27 mouse cellular contexts compared by ENCODE assay signal in the genomic region with DNA sequence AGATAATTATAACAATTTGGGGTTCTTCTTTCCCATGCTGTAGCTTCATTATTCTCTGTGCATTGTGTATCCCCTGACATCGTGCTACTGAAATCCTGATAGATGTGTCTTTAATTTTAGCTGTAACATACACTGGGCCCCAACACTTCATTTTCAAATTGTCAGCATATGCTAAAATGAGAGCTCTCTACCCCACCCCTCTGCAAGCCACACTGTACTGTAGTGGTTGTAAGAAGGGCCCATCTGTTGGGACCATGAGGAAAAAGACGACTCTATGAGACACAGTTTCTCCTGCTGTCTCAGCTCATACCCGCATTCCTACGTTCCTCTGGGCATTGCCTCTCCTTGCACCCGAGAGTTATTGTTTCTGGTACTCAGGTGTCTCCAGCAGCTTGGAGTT.
DNase-seq lines count a peak whose midpoint lies in the region; ATAC-seq and TF ChIP-seq lines count a peak whose summit lies in the region.
"Had no signal": no experiment of that assay in that cellular context is flagged by ENCODE, and none has a peak within 500 bp of the region (broad histone marks: within the 10 kb centered on the region; RNA-seq: fewer than 3 reads in every experiment).

No protein-coding gene starts in this region.

- WGBS in forebrain, embryonic 15.5 days = 64% methylated on average over 5 of the region's 5 CpGs
- WGBS in forebrain, embryonic 10.5 days = 91% methylated on average over 5 of the region's 5 CpGs
- 70% methylated on average over 5 of the region's 5 CpGs for WGBS in midbrain, embryonic 16.5 days
- 85% methylated on average over 5 of the region's 5 CpGs for WGBS in midbrain, embryonic 11.5 days
- 51% methylated on average over 5 of the region's 5 CpGs for WGBS in forebrain, postnatal 0 days

- no peak overlapping the region for H3K4me2 ChIP-seq in forebrain, embryonic 15.5 days (replicated peaks)
- no peak overlapping the region for H3K4me2 ChIP-seq in midbrain, embryonic 16.5 days (ENCODE audit: low read length)
- no peak overlapping the region for H3K4me2 ChIP-seq in midbrain, embryonic 11.5 days
- H3K4me2 ChIP-seq in forebrain, postnatal 0 days (ENCODE audit: low read depth) = no peak overlapping the region
- H3K4me2 ChIP-seq: embryonic facial prominence, embryonic 13.5 days; heart, embryonic 11.5 days; hindbrain, embryonic 12.5 days had no signal

- no peak for TF ChIP-seq CTCF in brain, embryonic 14.5 days (IDR thresholded peaks at IDR 0.05; ENCODE audit: borderline replicate concordance, extremely low read depth, insufficient read depth, insufficient read length)
- no peak for TF ChIP-seq CTCF in forebrain, postnatal 0 days (IDR thresholded peaks at IDR 0.05; ENCODE audit: low read depth)

- H3K27ac ChIP-seq in forebrain, embryonic 15.5 days (replicated peaks) = peak overlapping the region; percentile 38; the same call in 1 of the 2 replicates
- H3K27ac ChIP-seq in forebrain, embryonic 10.5 days = no peak overlapping the region
- no peak overlapping the region for H3K27ac ChIP-seq in midbrain, embryonic 16.5 days (ENCODE audit: low read length)
- no peak overlapping the region for H3K27ac ChIP-seq in midbrain, embryonic 11.5 days (ENCODE audit: low read depth, low read length)
- H3K27ac ChIP-seq in forebrain, postnatal 0 days (ENCODE audit: low read depth, low read length) = no peak overlapping the region; the same call in 1 of the 2 replicates
- H3K27ac ChIP-seq: embryonic facial prominence, embryonic 10.5 days; embryonic facial prominence, embryonic 13.5 days; gastrocnemius, adult 2 months; hindbrain, embryonic 12.5 days had no signal

- no peak overlapping the region for H3K4me3 ChIP-seq in forebrain, embryonic 15.5 days
- no peak overlapping the region for H3K4me3 ChIP-seq in forebrain, embryonic 10.5 days
- no peak overlapping the region for H3K4me3 ChIP-seq in midbrain, embryonic 16.5 days (ENCODE audit: low read depth, low read length)
- H3K4me3 ChIP-seq in midbrain, embryonic 11.5 days (ENCODE audit: low read depth, low read length) = no peak overlapping the region
- H3K4me3 ChIP-seq in forebrain, postnatal 0 days (ENCODE audit: low read depth, low read length) = no peak overlapping the region
- H3K4me3 ChIP-seq: embryonic facial prominence, embryonic 10.5 days; embryonic facial prominence, embryonic 13.5 days; erythroblast, embryonic 14.5 days; gastrocnemius, adult 2 months; hindbrain, embryonic 12.5 days had no signal

- no peaks in the 10 kb centered on the region for H3K36me3 ChIP-seq in forebrain, embryonic 15.5 days
- H3K36me3 ChIP-seq in forebrain, embryonic 10.5 days (replicated peaks) = no peaks in the 10 kb centered on the region
- H3K36me3 ChIP-seq in midbrain, embryonic 16.5 days (ENCODE audit: control insufficient read depth, insufficient read depth, low read length) = no peaks in the 10 kb centered on the region
- no peaks in the 10 kb centered on the region for H3K36me3 ChIP-seq in midbrain, embryonic 11.5 days (ENCODE audit: control insufficient read depth, insufficient read depth, low read length)
- H3K36me3 ChIP-seq in forebrain, postnatal 0 days (ENCODE audit: insufficient read depth) = no peaks in the 10 kb centered on the region
- H3K36me3 ChIP-seq: embryonic facial prominence, embryonic 10.5 days; embryonic facial prominence, embryonic 13.5 days; hindbrain, embryonic 12.5 days had no signal

- H3K4me1 ChIP-seq in forebrain, embryonic 15.5 days = peaks cover 29% of the 10 kb centered on the region
- peaks cover 35% of the 10 kb centered on the region for H3K4me1 ChIP-seq in forebrain, embryonic 10.5 days
- H3K4me1 ChIP-seq in midbrain, embryonic 16.5 days (ENCODE audit: control insufficient read depth, insufficient read depth, low read length) = peaks cover 30% of the 10 kb centered on the region
- peaks cover 12% of the 10 kb centered on the region for H3K4me1 ChIP-seq in midbrain, embryonic 11.5 days (ENCODE audit: control insufficient read depth, insufficient read depth, low read length)
- peaks cover 20% of the 10 kb centered on the region for H3K4me1 ChIP-seq in forebrain, postnatal 0 days (ENCODE audit: insufficient read depth)

- no peaks in the 10 kb centered on the region for H3K9me3 ChIP-seq in forebrain, embryonic 15.5 days
- no peaks in the 10 kb centered on the region for H3K9me3 ChIP-seq in forebrain, embryonic 10.5 days
- no peaks in the 10 kb centered on the region for H3K9me3 ChIP-seq in midbrain, embryonic 16.5 days (replicated peaks; ENCODE audit: control insufficient read depth, low read length, poor library complexity, severe bottlenecking)
- no peaks in the 10 kb centered on the region for H3K9me3 ChIP-seq in midbrain, embryonic 11.5 days (ENCODE audit: control insufficient read depth, low read length)
- no peaks in the 10 kb centered on the region for H3K9me3 ChIP-seq in forebrain, postnatal 0 days (ENCODE audit: low read length)
- H3K9me3 ChIP-seq: embryonic facial prominence, embryonic 10.5 days; embryonic facial prominence, embryonic 13.5 days; hindbrain, embryonic 12.5 days had no signal

- DNase-seq in forebrain, embryonic 10.5 days (ENCODE audit: extremely low spot score, low spot score) = no peak
- no peak for DNase-seq in midbrain, embryonic 11.5 days (ENCODE audit: low spot score, missing footprints)
- peak; percentile 64 for DNase-seq in brain, embryonic 14.5 days (ENCODE audit: low read depth)
- peak; percentile 52 for DNase-seq in forebrain, postnatal 0 days
- DNase-seq in cerebellum, postnatal 14 days = no peak
- DNase-seq: adrenal gland, adult 8-10 months; adrenal gland, postnatal 25 days; cerebellum, adult 11 months; cerebellum, adult 2 months; cerebellum, adult 9-11 months; cerebellum, postnatal 36 days; embryo, embryonic 11 days; gastrocnemius, adult 2 months; gastrocnemius, postnatal 14 days; kidney, adult 18-20 months had no signal

- TF ChIP-seq POLR2A in brain, embryonic 14.5 days (IDR thresholded peaks at IDR 0.05; ENCODE audit: borderline replicate concordance, extremely low read depth, insufficient read depth, insufficient read length, poor library complexity, severe bottlenecking) = no peak

- H3K9ac ChIP-seq in forebrain, embryonic 15.5 days (replicated peaks) = no peak overlapping the region
- H3K9ac ChIP-seq in midbrain, embryonic 16.5 days (ENCODE audit: low read depth, low read length) = no peak overlapping the region
- no peak overlapping the region for H3K9ac ChIP-seq in midbrain, embryonic 11.5 days (ENCODE audit: low read length)
- H3K9ac ChIP-seq in forebrain, postnatal 0 days = no peak overlapping the region
- H3K9ac ChIP-seq: embryonic facial prominence, embryonic 13.5 days; hindbrain, embryonic 12.5 days had no signal

- ATAC-seq in forebrain, embryonic 15.5 days (replicated peaks) = peak; percentile 67
- ATAC-seq in midbrain, embryonic 16.5 days = peak; percentile 28; the same call in 1 of the 2 replicates
- ATAC-seq in midbrain, embryonic 11.5 days (ENCODE audit: low FRiP score) = no peak
- ATAC-seq in forebrain, postnatal 0 days = peak; percentile 78
- ATAC-seq: activated CD4-positive, CD25-positive, alpha-beta regulatory T cell, adult 4 months; CD4-positive, CD25-positive, alpha-beta regulatory T cell, adult 4 months; hindbrain, embryonic 16.5 days; inflammation-experienced regulatory T-cells, adult 6 months; intestine, embryonic 16.5 days had no signal

- 0 out of 2 replicates have a peak, but pooled peaks cover 4% of the 10 kb centered on the region for H3K27me3 ChIP-seq in forebrain, embryonic 15.5 days
- H3K27me3 ChIP-seq in forebrain, embryonic 10.5 days (ENCODE audit: poor library complexity, severe bottlenecking) = peaks cover 60% of the 10 kb centered on the region
- H3K27me3 ChIP-seq in midbrain, embryonic 16.5 days (ENCODE audit: control insufficient read depth, insufficient read depth, low read depth, low read length) = no peaks in the 10 kb centered on the region
- H3K27me3 ChIP-seq in midbrain, embryonic 11.5 days (ENCODE audit: control insufficient read depth, insufficient read depth, low read length) = no peaks in the 10 kb centered on the region
- no peaks in the 10 kb centered on the region for H3K27me3 ChIP-seq in forebrain, postnatal 0 days (ENCODE audit: insufficient read depth, low read length)
- H3K27me3 ChIP-seq: embryonic facial prominence, embryonic 13.5 days; hindbrain, embryonic 12.5 days had no signal

Comparison
In these comparisons a context has a peak if more than half of its experiments do, and no peak if none do; other contexts are left out.
1. DNase-seq: peak in brain, embryonic 14.5 days (single experiment) and forebrain, postnatal 0 days (single experiment); none in forebrain, embryonic 10.5 days (single experiment), midbrain, embryonic 11.5 days (single experiment) and cerebellum, postnatal 14 days (0 of 2).